Mouse (Mus musculus): ENCODE data around the gene Spsb3. TPM values are rescaled to one million over a fixed set of nuclear protein-coding genes. Genes with fewer than 3 reads are reported as not detected.

The Spsb3 gene
- polyA plus RNA-seq, 1 experiment from 2014 or later, result 46.5 TPM

- no peaks in the 10 kb centered on the region for H3K4me1 ChIP-seq (replicated peaks; ENCODE audit: control insufficient read depth, insufficient read depth, low read length)
- H3K36me3 ChIP-seq (ENCODE audit: control insufficient read depth, insufficient read depth, low read length), result peaks cover 14% of the 10 kb centered on the region
- H3K27me3 ChIP-seq (ENCODE audit: control insufficient read depth, insufficient read depth, low read length), result no peaks in the 10 kb centered on the region
- DNase-seq (ENCODE audit: low spot score), result no peak
- no peak overlapping the region for H3K27ac ChIP-seq (ENCODE audit: low read depth, low read length)
- no peak overlapping the region for H3K4me3 ChIP-seq (ENCODE audit: low read depth, low read length)
- H3K9me3 ChIP-seq (ENCODE audit: control insufficient read depth, low read length), result no peaks in the 10 kb centered on the region
- H3K9ac ChIP-seq (ENCODE audit: low read depth, low read length), result no peak overlapping the region
- ATAC-seq (ENCODE audit: low FRiP score), result no peak
- H3K4me2 ChIP-seq (replicated peaks; ENCODE audit: low read depth, low read length), result no peak overlapping the region
These were observed 27.5 kb downstream of the Spsb3 start for GRCm38 (mm10) chr17:24913984-24914383.

GRCm38 (mm10) chr17:24923246-24923645, 36.8 kb downstream of the Spsb3 start:
- H3K4me1 ChIP-seq (replicated peaks; ENCODE audit: control insufficient read depth, insufficient read depth, low read length), result no peaks in the 10 kb centered on the region
- no peak overlapping the region for H3K4me3 ChIP-seq (ENCODE audit: low read depth, low read length)
- no peak overlapping the region for H3K4me2 ChIP-seq (replicated peaks; ENCODE audit: low read depth, low read length)
- ATAC-seq (ENCODE audit: low FRiP score) (no peak), DNase-seq (ENCODE audit: low spot score) (no peak)
- H3K9ac ChIP-seq (ENCODE audit: low read depth, low read length), result no peak overlapping the region
- no peaks in the 10 kb centered on the region for H3K27me3 ChIP-seq (ENCODE audit: control insufficient read depth, insufficient read depth, low read length)
- H3K36me3 ChIP-seq (ENCODE audit: control insufficient read depth, insufficient read depth, low read length), result peaks cover 20% of the 10 kb centered on the region; the same call in 1 of the 2 replicates
- no peaks in the 10 kb centered on the region for H3K9me3 ChIP-seq (ENCODE audit: control insufficient read depth, low read length)
- H3K27ac ChIP-seq (ENCODE audit: low read depth, low read length), result no peak overlapping the region
- 100% methylated on average over 1 of the region's 1 CpGs for WGBS

GRCm38 (mm10) chr17:24929506-24929905, 43.1 kb downstream of the Spsb3 start:
- DNase-seq (ENCODE audit: low spot score) (no peak), ATAC-seq (ENCODE audit: low FRiP score) (no peak)
- peaks cover 2% of the 10 kb centered on the region; the same call in 1 of the 2 replicates for H3K36me3 ChIP-seq (ENCODE audit: control insufficient read depth, insufficient read depth, low read length)
- H3K9me3 ChIP-seq (ENCODE audit: control insufficient read depth, low read length), result no peaks in the 10 kb centered on the region
- 0 out of 2 replicates have a peak, but pooled peaks cover 3% of the 10 kb centered on the region for H3K4me1 ChIP-seq (replicated peaks; ENCODE audit: control insufficient read depth, insufficient read depth, low read length)
- H3K4me3 ChIP-seq (ENCODE audit: low read depth, low read length), result no peak overlapping the region
- no peak overlapping the region for H3K4me2 ChIP-seq (replicated peaks; ENCODE audit: low read depth, low read length)
- no peak overlapping the region for H3K9ac ChIP-seq (ENCODE audit: low read depth, low read length)
- H3K27ac ChIP-seq (ENCODE audit: low read depth, low read length), result no peak overlapping the region
- H3K27me3 ChIP-seq (ENCODE audit: control insufficient read depth, insufficient read depth, low read length), result no peaks in the 10 kb centered on the region
- WGBS, result 91% methylated on average over 1 of the region's 1 CpGs

GRCm38 (mm10) chr17:24932431-24932830, 46.0 kb downstream of the Spsb3 start:
- Histone ChIP-seq H3K4me1 (replicated peaks; ENCODE audit: control insufficient read depth, insufficient read depth, low read length) (peaks cover 6% of the 10 kb centered on the region; the same call in 1 of the 2 replicates), H3K9ac (ENCODE audit: low read depth, low read length) (no peak overlapping the region), H3K27ac (ENCODE audit: low read depth, low read length) (no peak overlapping the region), H3K36me3 (ENCODE audit: control insufficient read depth, insufficient read depth, low read length) (no peaks in the 10 kb centered on the region), H3K27me3 (ENCODE audit: control insufficient read depth, insufficient read depth, low read length) (no peaks in the 10 kb centered on the region), H3K9me3 (ENCODE audit: control insufficient read depth, low read length) (no peaks in the 10 kb centered on the region), H3K4me2 (replicated peaks; ENCODE audit: low read depth, low read length) (no peak overlapping the region), H3K4me3 (ENCODE audit: low read depth, low read length) (no peak overlapping the region)
- ATAC-seq (ENCODE audit: low FRiP score) (no peak), DNase-seq (ENCODE audit: low spot score) (no peak)
- WGBS, result 93% methylated on average over 4 of the region's 4 CpGs

GRCm38 (mm10) chr17:24933163-24933562, 46.7 kb downstream of the Spsb3 start:
- H3K4me3 ChIP-seq (ENCODE audit: low read depth, low read length), result no peak overlapping the region
- H3K27ac ChIP-seq (ENCODE audit: low read depth, low read length), result no peak overlapping the region
- no peaks in the 10 kb centered on the region for H3K36me3 ChIP-seq (ENCODE audit: control insufficient read depth, insufficient read depth, low read length)
- no peaks in the 10 kb centered on the region for H3K9me3 ChIP-seq (ENCODE audit: control insufficient read depth, low read length)
- DNase-seq (ENCODE audit: low spot score) (no peak), ATAC-seq (ENCODE audit: low FRiP score) (no peak)
- WGBS, result 81% methylated on average over 4 of the region's 4 CpGs
- no peak overlapping the region for H3K4me2 ChIP-seq (replicated peaks; ENCODE audit: low read depth, low read length)
- H3K27me3 ChIP-seq (ENCODE audit: control insufficient read depth, insufficient read depth, low read length), result no peaks in the 10 kb centered on the region
- no peak overlapping the region for H3K9ac ChIP-seq (ENCODE audit: low read depth, low read length)
- peaks cover 6% of the 10 kb centered on the region; the same call in 1 of the 2 replicates for H3K4me1 ChIP-seq (replicated peaks; ENCODE audit: control insufficient read depth, insufficient read depth, low read length)

- ATAC-seq (ENCODE audit: low FRiP score), result no peak
- peak overlapping the region; percentile 97; the same call in 1 of the 2 replicates for H3K4me3 ChIP-seq (ENCODE audit: low read depth, low read length)
- H3K4me2 ChIP-seq (replicated peaks; ENCODE audit: low read depth, low read length), result peak overlapping the region; percentile 58
- H3K27ac ChIP-seq (ENCODE audit: low read depth, low read length), result no peak overlapping the region
- no peak for DNase-seq (ENCODE audit: low spot score)
- H3K4me1 ChIP-seq (replicated peaks; ENCODE audit: control insufficient read depth, insufficient read depth, low read length), result peaks cover 6% of the 10 kb centered on the region; the same call in 1 of the 2 replicates
- peak overlapping the region; percentile 93 for H3K9ac ChIP-seq (ENCODE audit: low read depth, low read length)
- no peaks in the 10 kb centered on the region for H3K27me3 ChIP-seq (ENCODE audit: control insufficient read depth, insufficient read depth, low read length)
- no peaks in the 10 kb centered on the region for H3K9me3 ChIP-seq (ENCODE audit: control insufficient read depth, low read length)
- 89% methylated on average over 4 of the region's 4 CpGs for WGBS
- no peaks in the 10 kb centered on the region for H3K36me3 ChIP-seq (ENCODE audit: control insufficient read depth, insufficient read depth, low read length)
These were observed 48.5 kb downstream of the Spsb3 start for GRCm38 (mm10) chr17:24934926-24935325.

- Histone ChIP-seq H3K4me3 (ENCODE audit: low read depth, low read length) (peak overlapping the region; percentile 97), H3K36me3 (ENCODE audit: control insufficient read depth, insufficient read depth, low read length) (no peaks in the 10 kb centered on the region), H3K4me1 (replicated peaks; ENCODE audit: control insufficient read depth, insufficient read depth, low read length) (peaks cover 6% of the 10 kb centered on the region; the same call in 1 of the 2 replicates), H3K27me3 (ENCODE audit: control insufficient read depth, insufficient read depth, low read length) (no peaks in the 10 kb centered on the region), H3K4me2 (replicated peaks; ENCODE audit: low read depth, low read length) (peak overlapping the region; percentile 58), H3K9me3 (ENCODE audit: control insufficient read depth, low read length) (no peaks in the 10 kb centered on the region), H3K27ac (ENCODE audit: low read depth, low read length) (no peak overlapping the region), H3K9ac (ENCODE audit: low read depth, low read length) (peak overlapping the region; percentile 93)
- ATAC-seq (ENCODE audit: low FRiP score) (no peak), DNase-seq (ENCODE audit: low spot score) (no peak)
These were observed 49.2 kb downstream of the Spsb3 start for GRCm38 (mm10) chr17:24935666-24936065.

GRCm38 (mm10) chr17:24936259-24937237, 50.1 kb downstream of the Spsb3 start, which contains the start of gene Mapk8ip3:
TSS of gene Mapk8ip3 (minus strand) at chr17:24936977.
- peak within 1 kb of the TSS; percentile 93 for H3K9ac ChIP-seq (ENCODE audit: low read depth, low read length)
- peak within 1 kb of the TSS; percentile 97 for H3K4me3 ChIP-seq (ENCODE audit: low read depth, low read length)
- ATAC-seq (ENCODE audit: low FRiP score) (peak; percentile 98), DNase-seq (ENCODE audit: low spot score) (peak; percentile 95)
- H3K27ac ChIP-seq (ENCODE audit: low read depth, low read length), result peak within 1 kb of the TSS; percentile 78
- no peaks in the 10 kb centered on the region for H3K9me3 ChIP-seq (ENCODE audit: control insufficient read depth, low read length)
- H3K27me3 ChIP-seq (ENCODE audit: control insufficient read depth, insufficient read depth, low read length), result no peaks in the 10 kb centered on the region
- no peaks in the 10 kb centered on the region for H3K36me3 ChIP-seq (ENCODE audit: control insufficient read depth, insufficient read depth, low read length)
- peak within 1 kb of the TSS; percentile 58 for H3K4me2 ChIP-seq (replicated peaks; ENCODE audit: low read depth, low read length)
- under 1% methylated on average over 76 of the region's 78 CpGs for WGBS
- H3K4me1 ChIP-seq (replicated peaks; ENCODE audit: control insufficient read depth, insufficient read depth, low read length), result peaks cover 6% of the 10 kb centered on the region; the same call in 1 of the 2 replicates

Measured in hindbrain, embryonic 11.5 days (tissue).